Mouse (Mus musculus) retina, postnatal 1 day (tissue): ENCODE measurements around the gene Nr1d1.
A peak's percentile ranks its signal among the peaks of the same experiment; 100 is the strongest.

Experiments
- DNase-seq: peaks from one replicate; pipeline ENCODE4 v3.0.0-alpha.2; 2012

Nr1d1 gene

GRCm38 (mm10) chr11:98774582-98775347, at the start of gene Nr1d1:
Gene Nr1d1, minus strand, starts transcription at chr11:98775333.
- DNase-seq: no peak

- no peak for DNase-seq
Measured at GRCm38 (mm10) chr11:98820968-98821367, 45.8 kb upstream of the Nr1d1 start.

- DNase-seq: no peak
Measured at GRCm38 (mm10) chr11:98816706-98817239, 41.6 kb upstream of the Nr1d1 start.

GRCm38 (mm10) chr11:98810686-98811085, 35.6 kb upstream of the Nr1d1 start:
- DNase-seq: no peak

GRCm38 (mm10) chr11:98809457-98810290, 34.5 kb upstream of the Nr1d1 start:
- peak; percentile 99 for DNase-seq

GRCm38 (mm10) chr11:98808417-98808816, 33.3 kb upstream of the Nr1d1 start:
- no peak for DNase-seq

- DNase-seq: no peak
Measured at GRCm38 (mm10) chr11:98804605-98805004, 29.5 kb upstream of the Nr1d1 start, which contains the start of gene Casc3. Gene Casc3, plus strand, starts transcription at chr11:98804905.

GRCm38 (mm10) chr11:98797909-98798308, 22.8 kb upstream of the Nr1d1 start:
- no peak for DNase-seq

GRCm38 (mm10) chr11:98797306-98797705, 22.2 kb upstream of the Nr1d1 start:
- DNase-seq: no peak

- peak; percentile 90 for DNase-seq
Measured at GRCm38 (mm10) chr11:98796515-98797216, 21.5 kb upstream of the Nr1d1 start.

GRCm38 (mm10) chr11:98795714-98796514, 20.8 kb upstream of the Nr1d1 start:
- peak; percentile 69 for DNase-seq

- DNase-seq: peak; percentile 94
Measured at GRCm38 (mm10) chr11:98795015-98795713, 20.0 kb upstream of the Nr1d1 start, which contains the start of gene Msl1. Gene Msl1, plus strand, starts transcription at chr11:98795516.

GRCm38 (mm10) chr11:98794469-98795014, 19.4 kb upstream of the Nr1d1 start:
- peak; percentile 75 for DNase-seq

GRCm38 (mm10) chr11:98792081-98792480, 16.9 kb upstream of the Nr1d1 start:
- no peak for DNase-seq

- no peak for DNase-seq
Measured at GRCm38 (mm10) chr11:98791448-98791847, 16.3 kb upstream of the Nr1d1 start.

GRCm38 (mm10) chr11:98790631-98791205, 15.6 kb upstream of the Nr1d1 start:
- DNase-seq: no peak

GRCm38 (mm10) chr11:98789824-98790223, 14.7 kb upstream of the Nr1d1 start:
- DNase-seq: no peak

GRCm38 (mm10) chr11:98789219-98789807, 14.2 kb upstream of the Nr1d1 start:
- no peak for DNase-seq

GRCm38 (mm10) chr11:98788550-98789218, 13.6 kb upstream of the Nr1d1 start:
- DNase-seq: peak; percentile 95

- DNase-seq: no peak
Measured at GRCm38 (mm10) chr11:98788139-98788538, 13.0 kb upstream of the Nr1d1 start.
